Mouse (Mus musculus) hematopoietic stem cell, adult 5-6 weeks (primary cell): ENCODE data around the gene Spata1. TPM values are rescaled to one million over a fixed set of nuclear protein-coding genes. Genes with fewer than 3 reads are reported as not detected.
A peak's percentile ranks its signal among the peaks of the same experiment; 100 is the strongest.

Experiments
- ATAC-seq, 2 experiments: fragments of 125-278 bp in 1 of 2; replicated peaks in 1 of 2; 2 replicates each; pipeline ENCODE4 v1.8.0; 2016 to 2017; ENCODE audit warnings: inconsistent platforms in 2 of 2, mild to moderate bottlenecking in 2 of 2, moderate number of reproducible peaks in 2 of 2, low read depth in 1 of 2, moderate TSS enrichment in 1 of 2; ENCODE audit not compliant: low FRiP score in 2 of 2, poor library complexity in 2 of 2, severe bottlenecking in 2 of 2, insufficient read depth in 1 of 2, low TSS enrichment in 1 of 2
- total RNA-seq: library from RNA; stranded (forward); fragments of 172-1452, 232-1000 nt; gene quantifications from 2 replicates; pipeline ENCODE4 v1.2.3, GENCODE M21; 2017

Gene Spata1
- total RNA-seq, 1 experiment from 2014 or later: 13.7 TPM

GRCm38 (mm10) chr3:146473741-146474140, 25.8 kb downstream of the Spata1 start:
- no peak for ATAC-seq

- no peak for ATAC-seq
Observed at GRCm38 (mm10) chr3:146472657-146473056, 26.9 kb downstream of the Spata1 start.

GRCm38 (mm10) chr3:146469226-146469625, 30.3 kb downstream of the Spata1 start:
- ATAC-seq: no peak

GRCm38 (mm10) chr3:146462939-146463338, 36.6 kb downstream of the Spata1 start:
- ATAC-seq: no peak

GRCm38 (mm10) chr3:146451375-146451774, 48.2 kb downstream of the Spata1 start:
- ATAC-seq: no peak

- ATAC-seq: peak; percentile 97
Observed at GRCm38 (mm10) chr3:146450371-146450841, 49.1 kb downstream of the Spata1 start.

GRCm38 (mm10) chr3:146449745-146450250, 49.8 kb downstream of the Spata1 start, which contains the start of gene Ctbs:
Ctbs (plus strand) TSS chr3:146449795.
- no peak for ATAC-seq

GRCm38 (mm10) chr3:146448969-146449368, 50.6 kb downstream of the Spata1 start:
- ATAC-seq: no peak

GRCm38 (mm10) chr3:146448372-146448771, 51.2 kb downstream of the Spata1 start:
- ATAC-seq: no peak

GRCm38 (mm10) chr3:146447598-146447997, 52.0 kb downstream of the Spata1 start:
- ATAC-seq: no peak

GRCm38 (mm10) chr3:146447156-146447555, 52.4 kb downstream of the Spata1 start:
- no peak for ATAC-seq

- ATAC-seq: peak in 1 of 2 experiments; percentile 56; a peak in 1 of 4 replicates
Observed at GRCm38 (mm10) chr3:146444880-146445279, 54.7 kb downstream of the Spata1 start.

- no peak for ATAC-seq
Observed at GRCm38 (mm10) chr3:146443380-146443779, 56.2 kb downstream of the Spata1 start.

GRCm38 (mm10) chr3:146442936-146443335, 56.6 kb downstream of the Spata1 start:
- ATAC-seq: no peak

- ATAC-seq: no peak
Observed at GRCm38 (mm10) chr3:146442484-146442883, 57.1 kb downstream of the Spata1 start.

- ATAC-seq: no peak
Observed at GRCm38 (mm10) chr3:146440422-146440821, 59.1 kb downstream of the Spata1 start.

- no peak for ATAC-seq
Observed at GRCm38 (mm10) chr3:146440011-146440410, 59.5 kb downstream of the Spata1 start.

GRCm38 (mm10) chr3:146436114-146436513, 63.4 kb downstream of the Spata1 start:
- no peak for ATAC-seq

- no peak for ATAC-seq
Observed at GRCm38 (mm10) chr3:146435533-146435932, 64.0 kb downstream of the Spata1 start.
